Mouse (Mus musculus): Measurements from ENCODE around the gene Prpf31.

Gene Prpf31

DNA sequence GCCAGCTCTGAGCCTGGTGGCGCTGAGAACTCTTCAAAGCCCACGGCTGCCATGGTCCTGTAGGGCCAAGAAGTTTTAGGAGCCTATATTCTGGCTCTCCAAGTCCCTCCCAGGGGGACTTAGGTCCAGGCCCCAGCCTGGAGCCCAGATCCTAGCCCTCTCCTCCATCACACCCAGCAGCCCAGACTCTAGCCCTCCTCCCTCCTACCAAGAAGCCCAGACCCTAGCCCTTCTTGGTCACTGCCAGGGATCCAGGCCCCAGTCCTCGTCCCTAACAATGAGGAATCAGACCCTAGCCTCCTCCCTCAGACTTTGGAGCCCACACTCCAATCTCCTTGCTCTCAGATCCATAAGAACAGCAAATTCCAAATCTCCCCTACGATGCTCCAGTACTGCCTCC is 755 bp upstream of the Prpf31 start:
- DNase-seq (ENCODE audit: low spot score): no peak

DNA sequence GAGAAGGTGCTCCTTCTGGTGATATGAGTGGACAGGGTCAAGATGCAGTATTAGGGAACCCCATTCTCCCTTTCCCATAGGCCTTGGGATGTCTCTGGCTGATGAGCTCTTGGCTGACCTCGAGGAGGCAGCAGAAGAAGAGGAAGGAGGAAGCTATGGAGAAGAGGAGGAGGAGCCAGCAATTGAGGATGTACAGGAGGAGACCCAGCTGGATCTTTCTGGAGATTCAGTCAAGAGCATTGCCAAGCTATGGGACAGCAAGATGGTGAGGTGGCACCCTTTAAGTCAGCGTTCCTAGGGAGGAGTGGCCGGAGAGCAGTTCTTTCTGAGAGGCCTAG is 662 bp downstream of the Prpf31 start:
- DNase-seq (ENCODE audit: low spot score): no peak

DNA sequence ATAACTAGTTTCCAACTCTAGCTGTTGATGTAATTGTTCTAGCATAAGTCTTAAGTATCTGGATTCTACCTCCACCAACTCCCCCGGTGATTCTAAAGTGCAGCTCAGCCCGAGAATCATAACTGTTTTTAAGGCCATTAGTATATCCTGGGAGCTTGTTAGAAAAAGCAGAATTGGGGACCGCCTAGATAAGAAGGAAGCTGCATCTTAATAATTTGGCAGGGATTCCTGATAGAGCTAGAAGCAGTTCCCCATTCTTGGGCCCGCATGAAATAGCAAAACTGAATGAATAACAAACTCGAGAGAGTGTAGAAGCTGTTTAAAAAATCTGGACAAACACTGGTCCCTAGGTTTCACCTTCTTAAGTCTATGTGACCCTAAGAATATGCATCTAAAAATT is 13.6 kb downstream of the Prpf31 start:
- no peak for DNase-seq (ENCODE audit: low spot score)

DNA sequence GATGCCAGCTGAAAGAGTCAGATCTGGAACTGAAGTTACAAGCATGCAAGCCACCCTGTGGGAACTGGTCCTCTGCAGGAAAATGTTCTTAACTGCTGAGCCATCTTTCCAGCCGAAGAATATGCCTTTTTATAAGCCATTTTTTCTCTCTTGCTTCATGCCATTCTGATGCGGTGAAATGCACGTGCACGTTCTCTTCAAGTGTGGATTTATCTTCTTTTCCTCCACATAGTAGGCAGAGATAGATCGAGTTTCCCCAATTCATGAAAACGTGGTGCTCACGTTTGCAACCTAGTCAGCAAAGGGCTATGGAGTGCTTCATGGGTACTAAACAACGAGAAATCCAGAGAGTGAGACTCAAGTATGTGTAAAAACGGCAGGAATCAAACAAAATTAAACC is 14.1 kb downstream of the Prpf31 start:
- DNase-seq (ENCODE audit: low spot score): no peak

DNA sequence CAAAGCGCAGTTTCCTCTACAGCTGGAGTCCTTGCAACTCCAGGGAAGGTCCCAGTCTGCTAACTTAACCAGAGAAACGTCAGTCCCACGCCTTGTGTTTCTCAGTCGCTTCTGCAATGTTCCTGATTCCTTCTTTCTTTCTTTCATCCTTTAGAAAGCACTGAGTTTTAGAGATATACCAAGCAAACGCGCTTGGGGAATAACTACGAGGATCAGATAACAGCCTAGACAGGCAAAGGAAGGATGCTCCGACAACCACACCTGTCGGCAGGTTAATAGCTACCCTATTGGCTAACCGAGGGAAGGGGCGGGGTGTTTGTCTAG is 14.5 kb downstream of the Prpf31 start:
- no peak for DNase-seq (ENCODE audit: low spot score)

DNA sequence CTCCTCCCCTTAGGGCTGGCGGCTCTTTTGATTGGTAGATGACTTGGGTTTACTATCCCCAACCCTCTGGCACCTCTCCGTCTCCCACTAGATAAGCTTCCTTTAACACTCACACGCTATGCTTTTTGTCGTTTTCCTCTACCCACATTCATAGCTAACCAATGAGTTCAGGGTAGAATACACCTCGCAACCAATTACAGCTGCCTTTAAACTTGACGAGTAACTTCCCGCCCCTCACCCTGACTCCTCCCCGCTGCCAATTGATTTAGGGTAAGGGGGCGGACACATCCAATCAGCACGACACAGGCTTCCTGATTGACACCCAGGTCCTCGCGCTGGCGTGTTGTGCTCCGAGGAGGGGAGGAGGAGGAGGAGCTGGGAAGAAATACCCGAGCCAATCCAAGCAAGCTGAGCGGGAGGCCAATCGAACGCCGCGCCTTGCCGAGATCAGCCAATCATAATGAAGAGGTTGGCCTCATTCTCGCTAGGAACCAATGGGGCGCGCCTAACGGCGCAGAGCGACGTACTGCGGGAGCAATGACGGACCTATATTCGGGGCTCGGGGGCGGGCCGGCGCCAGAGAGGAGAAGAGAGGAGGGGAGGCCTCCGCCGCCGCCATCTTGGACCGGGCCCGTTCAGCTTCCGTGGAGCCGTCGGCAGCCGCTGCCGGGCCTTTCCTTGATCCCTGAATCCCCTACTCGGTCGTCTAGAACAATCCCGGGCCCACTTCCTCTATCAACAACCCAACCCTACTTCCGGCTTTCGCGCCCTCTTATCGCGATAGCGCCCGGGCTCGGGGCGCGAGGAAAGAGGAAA is 15.1 kb downstream of the Prpf31 start, which contains the start of gene Cnot3:
Gene Cnot3 (plus strand): TSS at position 597 of the 816 bp plus-strand sequence.
- DNase-seq (ENCODE audit: low spot score): peak; percentile 96

GRCm38 (mm10) chr7:3645488-3646025 is 15.8 kb downstream of the Prpf31 start:
- no peak for DNase-seq (ENCODE audit: low spot score)

DNA sequence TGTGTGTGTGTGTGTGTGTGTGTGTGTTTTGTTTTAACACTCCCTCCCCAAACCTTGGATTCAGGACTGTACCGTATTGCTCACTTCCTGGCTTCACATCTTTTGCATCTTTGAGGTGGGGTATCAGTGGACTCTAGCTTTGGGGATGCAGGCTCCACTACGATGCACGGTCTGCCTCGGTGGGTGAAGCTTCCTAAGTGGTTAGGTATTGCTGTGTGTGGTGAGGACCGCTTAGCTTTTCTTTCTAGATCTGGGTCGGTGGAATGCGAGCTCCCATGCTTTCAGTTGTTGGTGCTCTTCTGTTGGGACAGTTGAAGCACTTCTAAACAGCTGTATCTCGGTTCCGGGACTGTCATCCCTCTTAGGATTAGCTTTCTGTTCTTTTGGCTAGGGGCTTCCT is 16.4 kb downstream of the Prpf31 start:
- DNase-seq (ENCODE audit: low spot score): no peak

DNA sequence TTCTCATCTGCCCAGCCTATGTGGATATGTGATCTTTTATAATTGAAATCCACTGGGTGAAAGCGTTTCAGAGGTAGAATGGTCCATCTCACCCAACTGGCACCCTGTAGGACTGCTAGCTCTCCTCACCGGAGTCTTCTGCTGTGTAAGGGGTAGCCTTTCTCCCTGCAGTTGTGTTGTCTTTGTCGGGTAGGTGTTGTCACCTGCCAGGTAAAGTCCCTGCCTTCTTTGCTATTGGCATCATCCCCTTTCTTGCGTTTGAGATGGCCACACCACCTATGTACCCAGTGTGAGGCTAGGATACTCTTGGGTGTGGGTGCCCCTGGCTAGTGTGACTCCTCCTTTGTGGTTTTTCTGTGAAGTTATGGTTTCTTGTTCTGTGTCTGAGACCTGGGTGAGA is 16.9 kb downstream of the Prpf31 start:
- no peak for DNase-seq (ENCODE audit: low spot score)

- no peak for DNase-seq (ENCODE audit: low spot score)
Measured at GRCm38 (mm10) chr7:3656966-3657365, 27.2 kb downstream of the Prpf31 start.

DNA sequence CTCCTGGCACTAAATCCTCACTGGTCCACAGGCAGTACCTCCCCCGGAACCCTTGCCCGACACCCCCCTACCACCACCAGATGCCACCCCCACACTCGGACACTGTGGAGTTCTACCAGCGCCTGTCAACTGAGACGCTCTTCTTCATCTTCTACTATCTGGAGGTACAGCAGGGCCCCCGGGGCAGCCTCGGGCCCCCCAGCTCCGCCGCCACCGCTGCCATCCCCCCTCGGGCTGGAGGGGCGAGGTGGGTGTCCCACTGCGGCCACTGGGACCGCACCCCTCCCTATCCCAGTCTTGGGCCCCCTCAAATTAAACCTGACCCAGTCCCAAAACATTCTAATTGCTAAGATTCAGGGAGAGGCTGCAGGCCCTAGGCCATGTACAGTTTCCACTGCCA is 28.8 kb downstream of the Prpf31 start:
- DNase-seq (ENCODE audit: low spot score): no peak

GRCm38 (mm10) chr7:3664524-3665214 is 34.9 kb downstream of the Prpf31 start:
- no peak for DNase-seq (ENCODE audit: low spot score)

DNA sequence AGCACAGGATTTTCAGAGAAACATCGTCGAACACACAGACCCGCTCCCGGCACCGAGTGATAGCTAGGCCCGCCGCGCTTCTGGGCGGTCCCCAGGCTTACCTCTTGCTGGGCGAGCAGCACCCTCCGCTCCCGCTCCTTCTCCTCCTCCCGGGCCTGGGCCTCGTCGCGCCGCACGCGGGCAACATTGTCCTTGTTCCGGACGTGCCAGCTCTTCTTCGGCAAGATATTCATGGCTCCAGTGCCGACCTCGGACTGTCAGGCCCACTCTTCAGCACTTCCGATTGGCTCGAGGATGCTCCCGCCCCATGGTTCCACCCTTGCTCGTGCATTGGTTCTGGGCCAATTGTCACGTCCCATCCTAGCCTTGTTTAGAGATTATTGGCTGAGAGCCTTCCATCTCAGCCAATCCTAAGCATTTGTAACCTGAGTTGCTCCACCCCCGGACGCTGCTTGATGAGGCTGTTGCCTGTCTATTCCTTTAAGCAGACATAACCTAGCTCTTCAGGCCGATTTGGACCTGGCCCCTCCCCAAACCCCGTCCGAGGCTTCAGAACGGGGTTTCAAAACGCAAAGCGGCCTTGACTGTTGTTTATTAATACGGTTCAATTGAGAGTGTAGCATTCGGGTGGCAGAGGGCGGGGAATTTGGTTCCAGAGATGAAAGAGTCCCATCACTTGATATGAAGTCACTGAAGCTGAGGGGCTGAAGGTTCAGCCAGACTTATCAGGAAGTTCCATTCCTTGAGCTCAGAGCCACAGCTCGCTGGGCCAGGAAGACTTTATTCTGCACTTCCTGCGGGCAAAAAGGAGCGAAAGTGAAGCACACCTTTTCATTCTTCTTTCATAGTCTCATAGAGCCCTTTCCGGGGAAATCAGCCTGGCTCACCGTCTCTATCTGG is 35.7 kb downstream of the Prpf31 start, which contains the start of gene Leng1:
Gene Leng1 (minus strand): TSS at position 626 of the 900 bp plus-strand sequence.
- DNase-seq (ENCODE audit: low spot score): peak; percentile 91

DNA sequence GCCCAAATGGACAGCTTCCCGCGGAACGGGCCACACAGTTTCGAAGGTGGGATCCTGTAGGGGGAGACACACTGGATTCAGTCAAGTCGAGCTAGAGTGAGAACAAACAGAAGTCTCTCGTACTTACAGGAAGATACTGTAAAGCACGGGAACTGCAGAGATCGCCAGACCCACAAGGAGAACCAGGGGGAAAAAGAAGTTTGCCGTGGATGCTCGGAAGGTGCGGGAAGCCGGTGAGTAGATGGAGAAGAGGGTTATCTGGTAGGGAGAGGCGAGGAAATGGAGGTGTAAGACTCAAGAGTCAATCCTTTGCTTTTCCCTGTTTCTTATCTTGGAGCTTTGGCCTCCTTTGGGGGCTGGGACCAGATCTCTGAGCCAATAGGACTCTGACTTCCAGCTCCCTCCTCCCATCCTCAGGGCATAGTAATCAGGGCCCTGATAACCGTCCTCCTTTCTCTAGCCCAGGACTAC is 37.2 kb downstream of the Prpf31 start:
- no peak for DNase-seq (ENCODE audit: low spot score)

DNA sequence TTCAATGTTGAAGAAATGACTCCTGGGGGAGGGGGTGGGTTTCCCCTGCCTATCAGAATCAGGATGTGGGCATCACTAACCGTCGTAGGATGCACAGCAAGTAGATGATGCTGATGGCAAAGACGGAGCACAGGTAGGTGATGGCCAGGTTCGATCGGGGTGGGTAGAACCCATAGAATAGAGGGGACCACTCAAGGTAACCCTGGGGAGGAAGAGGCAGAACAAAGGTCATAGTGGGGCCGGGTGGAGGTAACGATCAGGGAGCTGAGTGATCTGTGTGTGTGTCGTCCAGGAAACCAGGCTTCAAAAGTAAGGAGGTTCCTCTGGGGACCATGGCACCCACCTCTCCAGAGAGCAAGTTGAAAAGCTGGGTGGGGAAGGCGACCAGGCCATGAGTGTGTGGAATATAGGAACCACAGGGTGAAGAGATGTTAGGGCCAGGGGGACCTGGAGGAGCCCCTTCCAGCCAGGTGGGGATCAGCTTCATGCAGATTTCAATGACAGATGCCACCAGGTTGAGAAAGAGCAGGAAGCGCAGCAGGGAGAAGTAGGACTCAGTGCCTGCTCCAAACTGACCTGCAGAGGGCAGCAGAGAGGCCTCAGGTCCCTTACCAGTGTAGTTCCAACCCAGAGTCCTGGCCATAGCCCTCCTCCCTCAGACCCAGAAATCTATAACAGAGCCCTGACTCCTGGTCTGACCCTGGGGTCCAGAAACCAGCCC is 44.9 kb downstream of the Prpf31 start:
- peak; percentile 67 for DNase-seq (ENCODE audit: low spot score)

DNA sequence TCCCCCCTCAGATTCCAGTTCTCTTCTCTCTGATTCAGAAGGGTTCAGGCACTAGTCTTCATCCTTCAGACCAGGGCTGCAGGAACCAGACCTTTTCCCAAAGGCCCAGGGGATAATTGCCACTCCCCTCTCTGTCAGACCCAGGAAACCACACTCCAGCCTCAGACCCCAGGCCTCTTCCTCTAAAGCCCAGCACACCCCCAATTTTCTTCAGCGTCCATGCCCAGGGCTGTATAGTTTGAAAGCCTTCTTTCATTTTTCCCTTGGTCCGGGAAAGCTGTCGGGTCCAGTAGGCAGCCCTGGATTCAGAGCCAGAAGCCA is 45.4 kb downstream of the Prpf31 start:
- no peak for DNase-seq (ENCODE audit: low spot score)

- DNase-seq (ENCODE audit: low spot score): no peak
Measured at GRCm38 (mm10) chr7:3676371-3676770, 46.6 kb downstream of the Prpf31 start.

DNA sequence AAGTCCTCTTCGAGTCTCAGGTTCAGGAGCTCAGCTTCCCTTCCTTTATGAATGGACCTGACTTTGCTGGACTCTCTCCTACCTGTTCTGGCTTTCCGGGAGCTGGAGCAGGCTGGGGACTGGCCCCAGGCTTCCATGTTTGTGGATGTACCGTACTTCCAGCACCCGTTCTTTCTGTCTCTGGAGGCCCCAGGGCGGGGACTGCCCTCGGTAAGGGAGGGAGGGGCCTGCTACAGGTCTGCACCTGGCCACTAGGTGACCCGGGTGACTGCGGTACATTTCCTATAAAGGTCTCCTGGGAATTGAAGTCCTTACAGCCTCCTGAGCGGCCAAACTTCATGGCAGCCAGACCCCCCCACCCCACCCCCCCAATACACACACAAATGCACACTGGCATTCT is 47.6 kb downstream of the Prpf31 start, which contains the start of gene Tmc4:
Gene Tmc4 (minus strand): TSS at position 212 of the 400 bp plus-strand sequence.
- no peak for DNase-seq (ENCODE audit: low spot score)

DNA sequence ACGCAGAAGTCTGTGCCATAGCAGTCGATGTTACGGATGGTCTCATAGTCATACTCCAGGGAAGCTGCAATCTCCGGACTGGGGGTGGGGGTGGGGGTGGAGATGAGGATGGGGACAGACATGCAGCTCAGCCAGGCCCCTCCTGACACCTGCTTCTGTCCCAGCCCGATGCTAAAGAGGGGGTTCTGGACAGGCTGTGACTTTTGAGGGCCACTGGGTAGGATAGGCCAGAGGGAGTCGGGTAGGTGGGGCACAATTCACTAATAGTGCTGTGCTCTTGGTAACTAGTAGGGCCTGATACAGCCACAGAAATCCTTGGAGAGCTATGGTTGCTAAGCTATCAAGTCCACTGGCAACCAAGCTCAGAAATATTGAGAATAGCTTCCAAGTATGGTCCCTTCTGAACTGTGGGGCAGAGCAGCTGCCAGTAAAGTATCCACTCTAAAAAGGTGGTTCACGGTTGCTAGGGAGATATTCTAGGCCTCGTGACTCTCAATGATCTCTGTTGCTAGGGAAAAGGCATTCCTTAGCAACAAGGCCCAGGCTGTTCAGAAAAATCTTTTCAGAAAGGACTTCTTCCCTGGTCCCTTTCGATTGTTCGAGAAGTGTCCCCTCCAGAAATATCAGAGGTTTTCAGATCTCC is 54.2 kb downstream of the Prpf31 start:
- no peak for DNase-seq (ENCODE audit: low spot score)

DNA sequence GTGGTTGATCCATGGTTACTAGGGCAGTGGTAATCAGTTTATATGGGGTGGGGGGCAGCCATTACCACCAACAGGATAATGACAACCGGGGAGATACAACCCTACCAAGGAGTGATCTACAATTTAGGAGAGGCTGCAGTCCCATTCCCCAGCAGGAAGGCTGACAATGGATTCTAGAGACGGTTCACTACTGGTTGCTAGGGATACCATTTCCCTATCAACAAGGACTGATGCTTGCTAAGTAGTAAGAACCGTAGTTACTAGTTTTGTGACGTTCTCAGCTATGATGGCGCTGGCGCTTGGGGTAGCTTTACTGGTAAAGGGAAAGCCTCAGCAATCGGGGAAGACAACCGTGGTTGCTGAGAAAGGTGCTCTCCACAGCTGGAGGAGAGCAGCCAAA is 54.9 kb downstream of the Prpf31 start:
- no peak for DNase-seq (ENCODE audit: low spot score)

Data from spleen, adult 12 weeks (tissue).